Mouse (Mus musculus): ENCODE data around the gene Gramd4.

The Gramd4 gene

DNA sequence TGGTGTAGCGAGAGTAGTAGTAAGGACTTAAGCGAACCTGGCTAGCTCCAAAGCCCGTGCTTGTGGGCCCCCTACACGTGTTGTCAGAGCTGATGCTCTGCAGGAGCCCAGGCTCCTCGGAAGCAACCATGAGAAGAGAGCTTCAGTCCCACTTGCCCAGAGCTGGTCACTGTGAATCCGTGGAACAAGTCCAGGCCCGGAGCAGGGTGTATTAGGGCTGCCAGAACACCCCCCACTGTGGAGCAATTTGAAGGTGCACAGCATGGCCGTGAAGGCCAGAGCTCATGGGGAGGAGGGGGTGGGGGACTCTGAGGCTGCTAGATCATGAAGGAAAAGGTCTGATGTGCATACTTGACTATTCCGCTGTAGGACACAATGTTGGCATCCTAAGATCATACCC is 44.1 kb downstream of the Gramd4 start:
- in situ Hi-C loops (cut with MboI; ENCODE audit: low pct_unique_long_range_greater_than_20kb in 1 of 2, low sequenced_read_pairs in 2 of 2, unreplicated experiment in 1 of 2): no loop called here

GRCm38 (mm10) chr15:86102308-86102707 is 44.8 kb downstream of the Gramd4 start:
- in situ Hi-C loops (cut with MboI; ENCODE audit: low pct_unique_long_range_greater_than_20kb in 1 of 2, low sequenced_read_pairs in 2 of 2, unreplicated experiment in 1 of 2): no loop called here

- in situ Hi-C loops (cut with MboI; ENCODE audit: low pct_unique_long_range_greater_than_20kb in 1 of 2, low sequenced_read_pairs in 2 of 2, unreplicated experiment in 1 of 2): no loop called here
Observed at GRCm38 (mm10) chr15:86104401-86105344, 47.2 kb downstream of the Gramd4 start.

DNA sequence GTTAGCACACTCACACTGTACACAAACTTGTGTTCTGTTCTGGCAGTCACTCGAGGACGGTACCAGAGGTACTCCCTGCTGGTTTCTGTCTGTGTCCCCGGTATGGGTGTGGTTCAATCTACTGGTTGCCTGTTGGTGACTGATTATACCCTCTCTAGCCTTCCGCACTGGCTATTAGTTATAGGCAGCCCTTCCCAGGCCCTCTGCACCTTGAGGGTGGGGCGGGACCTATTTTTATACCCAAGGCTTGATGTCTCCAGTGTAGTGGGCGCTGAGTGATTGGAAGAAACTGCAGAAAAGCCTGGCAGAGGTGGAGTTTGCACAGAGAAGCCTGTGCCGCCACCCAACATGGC is 47.8 kb downstream of the Gramd4 start:
- in situ Hi-C loops (cut with MboI; ENCODE audit: low pct_unique_long_range_greater_than_20kb in 1 of 2, low sequenced_read_pairs in 2 of 2, unreplicated experiment in 1 of 2): no loop called here

GRCm38 (mm10) chr15:86105751-86106150 is 48.3 kb downstream of the Gramd4 start:
- in situ Hi-C loops (cut with MboI; ENCODE audit: low pct_unique_long_range_greater_than_20kb in 1 of 2, low sequenced_read_pairs in 2 of 2, unreplicated experiment in 1 of 2): no loop called here

GRCm38 (mm10) chr15:86107831-86108471 is 50.5 kb downstream of the Gramd4 start:
- in situ Hi-C loops (cut with MboI; ENCODE audit: low pct_unique_long_range_greater_than_20kb in 1 of 2, low sequenced_read_pairs in 2 of 2, unreplicated experiment in 1 of 2): no loop called here

- in situ Hi-C loops (cut with MboI; ENCODE audit: low pct_unique_long_range_greater_than_20kb in 1 of 2, low sequenced_read_pairs in 2 of 2, unreplicated experiment in 1 of 2): no loop called here
Observed at GRCm38 (mm10) chr15:86109245-86109644, 51.8 kb downstream of the Gramd4 start.

DNA sequence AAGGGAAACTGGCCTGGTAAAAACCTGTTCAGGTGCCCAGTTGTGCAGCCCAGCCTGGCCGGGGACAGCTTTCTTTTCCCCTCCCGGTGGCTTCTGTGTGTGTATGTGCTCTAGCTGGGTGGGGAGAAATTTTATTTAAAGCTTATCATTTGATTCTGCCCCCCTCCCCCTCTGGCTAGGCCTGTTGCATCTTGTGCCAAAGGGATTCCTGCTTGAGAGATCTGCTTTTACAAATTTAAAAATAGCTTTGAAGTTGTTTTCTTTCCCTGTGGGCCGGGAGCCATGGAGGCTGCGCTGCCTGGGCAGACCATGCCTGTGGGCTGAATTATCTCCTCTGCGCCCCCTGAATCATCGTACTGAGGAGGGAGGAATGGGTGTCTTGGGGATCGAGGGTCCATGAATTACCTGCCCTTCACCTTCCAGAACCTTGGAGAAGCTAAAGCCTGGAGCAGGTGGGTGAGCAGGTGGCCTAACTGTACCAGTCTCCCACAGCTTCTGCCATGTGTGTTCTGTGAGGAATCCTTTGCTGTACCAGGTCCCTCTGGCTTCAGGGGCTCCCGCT is 52.2 kb downstream of the Gramd4 start:
- in situ Hi-C loops (cut with MboI; ENCODE audit: low pct_unique_long_range_greater_than_20kb in 1 of 2, low sequenced_read_pairs in 2 of 2, unreplicated experiment in 1 of 2): no loop called here

DNA sequence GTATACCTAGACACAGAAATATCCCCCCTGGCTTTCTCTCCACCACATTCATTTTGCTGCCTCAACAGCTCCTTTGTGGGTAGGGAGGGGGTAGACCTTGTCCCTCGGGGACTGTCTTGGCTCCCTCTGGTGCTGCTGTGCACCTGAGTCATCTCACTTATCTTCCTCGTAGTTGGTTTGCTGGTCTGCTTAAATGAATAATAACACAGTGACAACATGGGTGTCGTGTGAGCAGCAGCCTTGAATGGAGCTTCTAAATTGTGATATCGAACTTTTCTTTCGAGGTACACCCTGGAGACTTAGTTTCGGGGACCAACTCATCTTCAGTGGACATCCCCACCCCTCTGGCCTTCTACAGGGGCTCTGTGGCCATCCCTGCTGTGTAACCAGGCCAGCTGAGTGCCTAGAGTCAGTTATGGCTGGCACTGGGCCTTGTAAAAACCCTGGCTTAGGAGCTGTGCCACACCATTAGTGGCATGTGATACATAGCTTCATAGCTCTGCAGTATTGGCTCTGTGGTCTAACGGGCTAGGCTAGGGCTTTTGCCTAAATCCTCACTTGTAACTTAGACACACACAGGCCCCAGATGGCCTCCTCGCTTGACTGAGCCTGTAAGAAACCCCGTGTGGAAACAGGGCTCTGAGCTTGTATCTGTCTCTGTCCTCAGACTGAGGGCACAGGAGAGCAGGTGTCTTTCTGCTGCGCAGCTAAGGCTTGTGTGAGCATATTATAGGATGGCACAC is 53.0 kb downstream of the Gramd4 start:
- in situ Hi-C loops (cut with MboI; ENCODE audit: low pct_unique_long_range_greater_than_20kb in 1 of 2, low sequenced_read_pairs in 2 of 2, unreplicated experiment in 1 of 2): no loop called here

- in situ Hi-C loops (cut with MboI; ENCODE audit: low pct_unique_long_range_greater_than_20kb in 1 of 2, low sequenced_read_pairs in 2 of 2, unreplicated experiment in 1 of 2): no loop called here
Observed at GRCm38 (mm10) chr15:86112707-86113341, 55.3 kb downstream of the Gramd4 start.

DNA sequence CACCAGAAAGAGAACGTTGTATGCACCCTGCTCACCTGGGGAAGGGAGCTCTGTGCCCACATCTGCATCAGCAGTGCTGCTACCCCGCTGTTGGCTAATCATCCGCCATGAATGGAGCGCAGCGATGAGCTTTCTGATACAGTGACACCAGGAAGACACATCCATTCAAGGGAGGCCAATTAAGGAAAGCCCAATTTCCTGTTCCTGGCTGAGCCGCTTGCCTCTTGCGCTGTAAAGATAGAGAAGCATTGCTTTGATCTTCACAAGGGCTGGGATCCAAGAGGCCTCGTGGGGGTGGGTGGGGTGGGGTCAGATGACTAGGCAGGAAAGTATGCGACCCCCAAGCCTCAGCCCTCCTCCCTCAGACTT is 55.8 kb downstream of the Gramd4 start:
- in situ Hi-C loops (cut with MboI; ENCODE audit: low pct_unique_long_range_greater_than_20kb in 1 of 2, low sequenced_read_pairs in 2 of 2, unreplicated experiment in 1 of 2): no loop called here

GRCm38 (mm10) chr15:86116421-86116820 is 58.9 kb downstream of the Gramd4 start:
- in situ Hi-C loops (cut with MboI; ENCODE audit: low pct_unique_long_range_greater_than_20kb in 1 of 2, low sequenced_read_pairs in 2 of 2, unreplicated experiment in 1 of 2): no loop called here

DNA sequence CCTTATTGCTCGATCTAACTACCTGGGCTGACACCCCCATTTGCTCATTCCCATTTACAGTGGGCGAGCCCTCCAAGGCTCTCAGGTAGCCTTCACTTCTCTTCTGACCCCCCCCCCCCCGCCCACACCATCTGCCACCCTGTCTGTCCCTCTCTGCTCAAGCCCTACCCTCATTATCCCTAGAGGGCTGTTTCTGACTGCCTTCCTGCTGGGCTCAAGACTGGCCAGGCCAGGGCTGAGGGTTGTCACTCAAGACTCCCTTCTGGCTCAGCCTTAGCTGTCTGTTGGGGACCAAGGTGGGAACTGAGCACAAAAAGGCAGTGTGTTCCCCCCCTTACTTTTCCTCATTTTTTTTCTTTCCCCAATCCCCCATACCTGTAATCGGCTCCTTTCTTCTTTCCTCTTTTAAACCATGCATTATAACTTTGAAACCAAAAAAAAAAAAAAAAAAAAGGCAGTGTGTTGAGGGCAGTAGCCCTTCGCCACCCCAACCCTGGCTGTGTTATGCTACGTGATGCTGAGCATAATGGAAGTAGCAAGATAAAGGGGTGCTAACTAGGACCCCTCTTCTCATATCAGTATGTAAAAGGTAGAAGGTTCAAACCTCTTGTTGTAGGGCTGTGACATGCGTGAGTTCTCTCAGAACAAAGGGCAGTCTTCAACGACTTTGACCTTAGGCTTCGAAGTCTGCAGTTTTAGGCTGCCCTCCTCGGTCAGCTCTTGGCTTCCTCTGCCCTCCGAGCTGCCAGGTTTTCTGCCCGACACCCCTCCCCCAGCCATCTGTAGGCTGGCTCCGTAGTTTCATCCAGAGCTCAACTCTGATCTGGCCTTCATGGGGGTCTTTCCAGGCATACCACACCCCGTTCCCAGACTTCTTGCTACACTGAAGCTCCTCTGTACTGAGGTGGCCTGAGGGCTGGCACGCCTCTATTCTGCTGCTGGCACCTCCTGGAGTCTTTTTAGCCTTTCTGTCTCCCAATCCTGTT is 59.9 kb downstream of the Gramd4 start:
- in situ Hi-C loops (cut with MboI; ENCODE audit: low pct_unique_long_range_greater_than_20kb in 1 of 2, low sequenced_read_pairs in 2 of 2, unreplicated experiment in 1 of 2): no loop called here

GRCm38 (mm10) chr15:86119186-86119585 is 61.7 kb downstream of the Gramd4 start:
- in situ Hi-C loops (cut with MboI; ENCODE audit: low pct_unique_long_range_greater_than_20kb in 1 of 2, low sequenced_read_pairs in 2 of 2, unreplicated experiment in 1 of 2): no loop called here

DNA sequence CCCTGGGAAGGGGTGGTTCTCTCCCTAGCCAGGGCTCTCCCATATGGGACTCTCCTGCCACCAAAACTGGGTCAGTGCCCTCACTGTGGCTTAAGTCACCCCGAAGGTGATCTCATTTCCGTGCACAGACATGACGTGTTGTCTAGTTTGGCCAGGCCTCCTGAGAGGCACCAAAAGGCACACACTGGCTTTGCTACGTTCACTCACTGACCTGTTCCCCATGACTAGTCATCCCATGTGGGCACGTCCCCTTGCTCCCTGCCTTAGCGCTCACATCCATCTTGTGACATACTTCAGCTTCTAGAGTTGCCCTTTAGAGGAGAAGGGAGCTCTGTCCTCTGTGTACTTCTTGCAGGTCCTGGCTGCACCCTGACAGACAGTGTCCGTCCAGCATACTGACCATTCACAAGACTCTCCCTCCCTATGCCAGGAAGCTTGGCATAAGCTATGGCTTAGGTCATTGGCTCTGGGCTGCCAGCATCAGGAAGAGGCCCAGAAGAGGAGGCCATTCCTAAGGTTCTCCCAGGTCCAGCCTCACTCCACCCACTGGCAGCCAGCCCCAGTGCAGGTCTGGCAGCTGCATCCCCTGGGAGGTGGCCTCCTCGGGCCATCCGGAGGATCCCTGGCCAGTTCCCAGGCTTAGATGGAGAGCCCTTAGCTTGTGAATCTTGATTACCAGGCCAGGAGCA is 64.9 kb downstream of the Gramd4 start:
- in situ Hi-C loops (cut with MboI; ENCODE audit: low pct_unique_long_range_greater_than_20kb in 1 of 2, low sequenced_read_pairs in 2 of 2, unreplicated experiment in 1 of 2): loop anchor here in 1 of 2 experiments (10.0 kb wide), 1 partner anchor 68 kb away; the partner anchor contains the start of gene Gramd4

- in situ Hi-C loops (cut with MboI; ENCODE audit: low pct_unique_long_range_greater_than_20kb in 1 of 2, low sequenced_read_pairs in 2 of 2, unreplicated experiment in 1 of 2): loop anchor here in 1 of 2 experiments (10.0 kb wide), 1 partner anchor 69 kb away; the partner anchor contains the start of gene Gramd4
Observed at GRCm38 (mm10) chr15:86123409-86123808, 65.9 kb downstream of the Gramd4 start.

GRCm38 (mm10) chr15:86124359-86124758 is 66.9 kb downstream of the Gramd4 start:
- in situ Hi-C loops (cut with MboI; ENCODE audit: low pct_unique_long_range_greater_than_20kb in 1 of 2, low sequenced_read_pairs in 2 of 2, unreplicated experiment in 1 of 2): loop anchor here in 1 of 2 experiments (10.0 kb wide), 1 partner anchor 70 kb away; the partner anchor contains the start of gene Gramd4
